Mouse (Mus musculus): ENCODE measurements around the gene Scn4b.

The Scn4b gene

DNA sequence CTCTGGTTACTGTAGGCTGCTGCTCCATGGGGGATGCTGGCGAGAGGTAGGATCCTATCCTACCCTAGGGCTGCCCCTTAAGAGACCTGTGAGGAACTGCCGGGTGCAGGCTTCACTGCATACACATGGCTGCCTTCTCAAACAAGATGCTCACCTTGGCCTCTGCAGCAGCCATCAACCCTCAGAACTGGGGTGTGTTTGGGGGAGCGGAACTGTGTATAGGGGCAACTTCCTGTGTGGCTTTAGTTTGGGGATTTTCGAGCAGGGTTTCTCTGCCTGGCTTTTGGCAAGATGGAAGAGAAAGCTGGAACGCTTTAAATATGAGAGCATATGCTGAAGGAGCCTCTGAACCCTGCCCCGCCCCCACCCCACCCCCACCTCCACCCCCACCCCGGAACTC is 11.3 kb upstream of the Scn4b start:
- no peak for DNase-seq (ENCODE audit: low spot score)

- no peak for DNase-seq (ENCODE audit: low spot score)
These were observed 8.1 kb upstream of the Scn4b start for GRCm38 (mm10) chr9:45130119-45130518.

- no peak for DNase-seq (ENCODE audit: low spot score)
These were observed 4.5 kb upstream of the Scn4b start for GRCm38 (mm10) chr9:45133484-45134310.

DNA sequence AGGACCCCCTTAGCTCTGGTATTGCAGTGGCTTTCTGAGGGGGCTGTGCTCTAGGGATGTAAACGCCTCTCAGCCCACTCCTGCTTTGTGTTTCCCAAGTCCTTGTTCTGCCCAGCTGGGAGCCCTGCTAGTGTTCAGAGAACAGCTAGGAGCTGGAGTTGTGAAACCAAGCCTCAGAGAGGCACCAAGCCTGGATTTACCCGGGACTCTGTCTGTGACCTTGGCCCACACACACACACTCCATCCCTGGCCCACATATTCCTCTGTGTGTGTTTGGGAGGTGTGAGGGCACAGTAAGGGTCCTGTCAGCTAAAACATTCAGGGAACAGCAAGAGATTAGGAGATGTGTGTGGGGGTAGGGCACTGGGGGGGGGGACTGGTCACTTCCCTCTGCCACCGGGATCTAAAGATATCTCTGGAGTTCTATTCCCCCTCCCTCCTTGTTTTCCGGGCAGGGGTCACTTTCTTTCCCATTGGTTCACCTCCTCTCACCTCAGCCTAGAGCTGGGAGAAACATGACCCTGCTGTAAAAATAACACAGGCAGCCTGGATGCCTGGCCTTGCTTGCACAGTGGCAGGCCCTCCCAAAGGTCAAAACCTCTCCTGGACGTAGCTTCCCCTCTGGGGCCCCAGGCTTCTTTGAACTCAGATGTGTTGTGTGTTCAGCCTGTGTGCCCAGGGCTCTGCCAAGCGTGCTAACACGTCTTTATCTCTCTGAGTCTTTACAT is 1.6 kb upstream of the Scn4b start:
- DNase-seq (ENCODE audit: low spot score), result no peak

- DNase-seq (ENCODE audit: low spot score), result no peak
These were observed 887 bp downstream of the Scn4b start for GRCm38 (mm10) chr9:45139082-45139481.

- DNase-seq (ENCODE audit: low spot score), result no peak
These were observed 2.8 kb downstream of the Scn4b start for GRCm38 (mm10) chr9:45140945-45141344.

DNA sequence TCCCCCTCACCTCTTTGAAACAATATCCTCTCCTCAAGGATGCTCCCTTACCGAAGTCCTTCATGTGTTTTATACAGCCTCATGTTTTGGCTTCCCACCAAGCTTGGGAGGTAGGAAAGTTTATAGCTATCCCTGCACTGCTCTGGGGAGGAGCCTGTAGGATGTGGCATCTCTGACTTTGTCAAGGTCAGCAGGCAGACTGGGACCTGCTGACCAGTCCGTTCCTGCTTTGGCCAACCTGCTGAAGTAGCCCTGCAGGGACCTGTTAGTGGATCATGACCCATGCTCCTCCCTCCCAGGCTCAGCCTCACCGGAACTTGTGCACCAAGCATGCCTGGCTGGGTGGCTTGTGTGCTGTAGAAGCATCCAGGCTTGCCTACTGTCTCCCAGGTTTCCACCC is 4.5 kb downstream of the Scn4b start:
- no peak for DNase-seq (ENCODE audit: low spot score)

GRCm38 (mm10) chr9:45145533-45146266 is 7.5 kb downstream of the Scn4b start:
- no peak for DNase-seq (ENCODE audit: low spot score)

DNA sequence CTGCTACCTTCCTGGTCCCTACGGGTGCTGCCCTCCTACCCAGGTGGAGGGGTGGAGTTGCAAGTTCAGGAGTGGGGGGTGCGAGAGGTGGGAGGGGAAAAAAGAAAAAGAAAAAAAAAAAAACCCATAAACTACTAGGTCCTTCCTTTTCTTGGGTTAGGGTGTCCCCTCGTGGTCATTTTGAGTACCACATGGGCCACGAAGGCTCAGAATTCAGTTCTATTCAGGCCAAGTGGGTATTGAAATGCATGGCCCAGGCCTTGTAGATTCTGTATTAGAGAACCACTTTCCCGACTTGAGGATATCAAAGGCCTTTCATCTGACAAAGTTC is 8.0 kb downstream of the Scn4b start:
- no peak for DNase-seq (ENCODE audit: low spot score)

DNA sequence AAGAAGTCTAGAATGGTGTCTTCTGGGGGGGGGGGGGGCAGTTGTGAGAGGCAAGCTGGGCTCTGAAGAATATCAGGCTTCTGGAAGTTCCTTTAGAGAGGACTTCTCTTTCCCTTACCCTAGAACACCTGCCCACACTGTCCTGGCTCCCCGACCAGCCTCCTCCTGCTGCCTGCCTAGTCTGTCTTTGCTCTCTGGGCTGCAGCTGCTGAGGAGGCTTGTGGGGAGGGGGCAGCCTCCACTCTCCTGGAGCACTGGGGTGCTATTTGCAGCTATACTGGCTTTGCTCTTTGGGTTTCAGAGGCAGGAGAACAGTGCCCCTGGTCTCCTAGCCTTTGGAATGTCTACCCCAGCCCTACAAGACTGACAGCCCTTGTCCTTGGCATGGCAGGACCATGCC is 12.7 kb downstream of the Scn4b start:
- no peak for DNase-seq (ENCODE audit: low spot score)

GRCm38 (mm10) chr9:45153361-45153760 is 15.2 kb downstream of the Scn4b start:
- DNase-seq (ENCODE audit: low spot score), result no peak

- DNase-seq (ENCODE audit: low spot score), result no peak
These were observed 29.7 kb downstream of the Scn4b start for GRCm38 (mm10) chr9:45167903-45168302.

GRCm38 (mm10) chr9:45170150-45170549 is 32.0 kb downstream of the Scn4b start:
- no peak for DNase-seq (ENCODE audit: low spot score)

GRCm38 (mm10) chr9:45171073-45171610 is 32.9 kb downstream of the Scn4b start:
- DNase-seq (ENCODE audit: low spot score), result no peak

DNA sequence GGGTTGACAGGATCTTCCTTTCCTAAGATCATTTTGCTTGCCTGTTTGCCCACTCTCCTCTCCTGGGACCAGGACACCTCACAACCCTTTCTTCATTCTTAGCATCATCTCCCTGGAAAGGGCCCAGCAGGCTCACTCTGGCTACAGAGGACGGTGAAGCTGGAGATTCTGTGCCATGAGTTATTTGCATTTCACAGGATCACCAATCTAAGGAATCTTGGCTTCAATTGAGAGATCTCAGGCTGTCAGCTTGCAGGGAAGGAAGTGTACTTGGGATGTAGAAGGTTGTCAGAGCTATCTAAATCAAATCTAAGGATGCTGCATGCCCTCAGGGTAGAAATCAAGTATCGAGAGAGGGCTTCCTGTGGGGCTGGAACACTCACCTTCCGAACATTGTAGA is 35.3 kb downstream of the Scn4b start:
- no peak for DNase-seq (ENCODE audit: low spot score)

DNA sequence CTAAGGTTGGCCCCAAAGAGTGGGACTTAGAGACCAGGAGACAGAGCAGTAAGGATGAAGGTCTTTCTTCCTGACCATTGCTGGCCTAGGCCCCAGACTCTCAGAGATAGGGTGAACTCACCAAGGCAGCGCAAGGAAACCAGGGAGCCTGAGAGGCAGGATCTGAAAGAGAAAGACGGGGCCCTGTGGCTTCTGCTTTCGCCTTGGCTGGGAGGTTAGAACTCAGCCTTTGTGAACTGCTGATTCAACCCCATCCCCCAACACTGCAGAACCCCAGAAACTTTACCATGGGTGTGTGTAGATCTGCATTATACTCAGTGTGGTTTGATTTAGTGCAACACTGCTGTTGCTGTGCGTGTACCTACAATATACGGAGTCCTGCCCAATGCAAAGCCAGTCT is 41.1 kb downstream of the Scn4b start:
- DNase-seq (ENCODE audit: low spot score), result no peak

DNA sequence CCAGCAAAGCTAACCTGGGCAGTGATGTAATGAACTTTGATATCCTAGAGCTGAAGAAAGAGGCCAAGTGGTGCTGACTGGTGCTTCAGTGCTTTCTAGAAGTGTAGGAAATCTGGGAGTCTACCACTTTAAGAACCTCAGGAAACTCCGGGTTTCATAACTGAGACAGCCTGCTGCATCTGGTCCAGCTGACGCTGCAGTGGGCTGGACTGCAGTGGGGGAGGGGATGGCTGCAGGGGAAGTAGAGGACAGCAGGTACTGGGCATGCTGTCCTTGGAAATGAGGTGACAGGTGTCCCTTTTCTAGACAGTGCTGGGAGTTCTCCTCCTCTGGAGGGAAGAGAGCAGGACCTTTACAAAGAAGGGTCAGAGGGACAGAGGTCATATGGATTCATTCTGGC is 43.6 kb downstream of the Scn4b start, which contains the start of gene BC049352:
TSS of gene BC049352 (plus strand) at position 238 of the 400 bp plus-strand sequence.
- no peak for DNase-seq (ENCODE audit: low spot score)

- DNase-seq (ENCODE audit: low spot score), result no peak
These were observed 44.3 kb downstream of the Scn4b start for GRCm38 (mm10) chr9:45182521-45182920.

DNA sequence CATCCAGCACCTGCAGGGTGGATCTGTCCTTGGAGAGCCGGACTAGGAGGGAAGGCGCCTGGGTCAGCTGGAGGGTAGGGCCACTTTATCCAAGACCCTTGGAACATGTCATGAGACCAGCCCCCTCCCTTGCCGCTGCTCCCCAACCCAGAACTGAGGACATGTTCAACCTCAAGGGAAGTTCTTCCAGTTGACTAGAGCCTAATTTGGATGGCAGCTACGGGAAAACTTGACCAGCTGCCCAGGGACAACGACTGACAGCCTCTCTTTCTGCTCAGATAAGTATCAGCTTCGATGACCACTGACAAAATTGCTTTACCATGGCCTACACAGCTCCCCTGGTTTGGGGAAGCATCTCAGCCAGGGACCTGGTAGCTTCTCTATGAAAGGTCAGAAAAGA is 45.1 kb downstream of the Scn4b start:
- no peak for DNase-seq (ENCODE audit: low spot score)

GRCm38 (mm10) chr9:45185250-45185649 is 47.1 kb downstream of the Scn4b start:
- peak; percentile 74 for DNase-seq (ENCODE audit: low spot score)

GRCm38 (mm10) chr9:45188570-45189563 is 50.7 kb downstream of the Scn4b start:
- no peak for DNase-seq (ENCODE audit: low spot score)
